Mouse (Mus musculus) G1E (cell line): ENCODE results near the gene Gpr160. TPM values are rescaled to one million over a fixed set of nuclear protein-coding genes. Genes with fewer than 3 reads are reported as not detected.

Experiments
- ATAC-seq: 2 replicates; pipeline ENCODE4 v1.8.0; 2016; ENCODE audit warnings: mild to moderate bottlenecking; ENCODE audit not compliant: insufficient number of reproducible peaks, poor library complexity, low FRiP score, severe bottlenecking; ENCODE audit errors: extremely low read depth
- DNase-seq: peaks from one replicate; pipeline ENCODE4 v3.0.0; 2012; ENCODE audit warnings: low spot score
- H3K27me3 ChIP-seq: 2 replicates; pipeline ENCODE4 v1.6.1; 2012; ENCODE audit warnings: mild to moderate bottlenecking, low read length, inconsistent platforms; ENCODE audit not compliant: insufficient read depth
- H3K36me3 ChIP-seq: replicated peaks from 2 replicates; pipeline ENCODE3; 2012; ENCODE audit warnings: mild to moderate bottlenecking, inconsistent platforms
- H3K4me1 ChIP-seq: 2 replicates; pipeline ENCODE4 v1.6.1; 2012; ENCODE audit warnings: low read depth, low read length, inconsistent platforms, mixed read lengths; ENCODE audit not compliant: insufficient read depth
- H3K4me3 ChIP-seq: 2 replicates; pipeline ENCODE4 v1.5.1; 2012; ENCODE audit warnings: low read depth, mild to moderate bottlenecking, inconsistent platforms, low read length, moderate library complexity, mixed read lengths
- H3K9me3 ChIP-seq: replicated peaks from 2 replicates; pipeline ENCODE4 v1.6.1; 2012; ENCODE audit warnings: inconsistent platforms
- CTCF ChIP-seq: IDR thresholded peaks from 2 replicates; pipeline ENCODE4 v1.5.1; 2012; ENCODE audit warnings: low read depth, low read length, inconsistent platforms, mixed read lengths
- GATA1 ChIP-seq: IDR thresholded peaks from 2 replicates; pipeline ENCODE4 v1.6.1; 2012; ENCODE audit warnings: borderline replicate concordance, low read length, inconsistent platforms, mixed read lengths
- GATA2 ChIP-seq: IDR thresholded peaks from 2 replicates; pipeline ENCODE4 v1.6.1; 2012; ENCODE audit warnings: low read depth, low read length, inconsistent platforms, borderline replicate concordance
- POLR2AphosphoS5 ChIP-seq: IDR thresholded peaks from 2 replicates; pipeline ENCODE4 v1.6.1; 2012; ENCODE audit warnings: low read depth, low read length, inconsistent platforms; ENCODE audit not compliant: insufficient replicate concordance
- TAL1 ChIP-seq: conservative IDR thresholded peaks from 2 replicates; pipeline ENCODE4 v1.6.1; 2012; ENCODE audit warnings: low read depth, low read length, inconsistent platforms, mixed read lengths
- polyA plus RNA-seq: library from polyadenylated mRNA; stranded (reverse); fragments of >175 nt; gene quantifications from 2 replicates; pipeline ENCODE4 v1.2.3, GENCODE M21; 2012
- total RNA-seq, 2 experiments: library from RNA; stranded (forward) in 1 of 2; stranded (reverse) in 1 of 2; fragments of 200-1000 nt in 1 of 2; fragments of >200 nt in 1 of 2; fragmentation: Nextera tagmentation in 1 of 2; gene quantifications; 2 replicates each; pipeline ENCODE4 v1.2.3; 2014 to 2017

The Gpr160 gene
- total RNA-seq (2014; fragmentation: Nextera tagmentation) (not detected in 2 replicates), total RNA-seq (2017) (0.12 and 0.33 TPM in 2 replicates), polyA plus RNA-seq (not detected in 2 replicates)

DNA sequence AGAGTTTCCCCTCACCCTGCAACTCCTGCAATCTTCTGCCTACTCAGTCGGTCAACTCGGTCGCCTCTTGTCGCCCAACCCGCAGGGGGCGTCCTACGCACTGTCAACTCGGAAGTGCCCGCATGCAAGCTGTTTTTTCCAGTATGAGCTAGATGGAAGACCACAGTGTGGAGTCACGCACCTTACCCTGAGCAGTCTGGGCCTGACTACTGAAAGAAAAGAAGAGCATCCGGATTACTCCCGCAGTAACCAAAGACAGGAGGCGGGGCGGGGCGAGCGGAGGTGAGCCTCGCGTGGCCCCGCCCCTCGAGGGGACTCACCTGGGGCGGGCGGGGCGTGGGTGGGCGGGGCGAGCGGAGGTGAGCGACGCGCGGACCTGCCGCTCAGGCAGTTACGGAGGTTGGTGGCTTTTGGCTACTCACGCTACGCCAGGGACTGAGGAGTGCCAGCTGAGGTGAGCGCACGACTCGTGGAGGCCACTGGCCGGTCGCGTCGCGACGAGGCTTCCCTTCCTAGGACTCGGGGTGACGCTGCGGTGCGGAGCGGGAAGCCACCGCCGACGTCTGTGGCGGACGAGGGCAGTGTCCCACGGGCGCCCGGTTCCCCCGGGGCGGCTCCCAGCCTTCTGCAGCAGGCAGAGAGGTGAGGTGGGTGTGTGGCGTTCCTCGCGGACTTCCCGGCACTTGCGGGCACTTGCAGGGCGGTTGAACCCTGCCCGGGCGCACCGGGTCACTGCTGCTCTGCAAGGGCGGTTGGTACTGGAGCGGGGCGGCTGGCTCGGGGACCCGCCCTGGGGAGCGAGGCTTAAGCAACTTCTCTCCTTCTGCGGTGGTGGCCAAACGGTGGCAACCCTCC, at the start of gene Gpr160:
Gene Gpr160, plus strand, starts transcription at position 347 of the 855 bp plus-strand sequence.
- ATAC-seq = no peak
- Histone ChIP-seq H3K4me1 (peaks cover 10% of the 10 kb centered on the region), H3K4me3 (peak within 1 kb of the TSS; percentile 70), H3K36me3 (no peaks in the 10 kb centered on the region), H3K27me3 (peaks cover 26% of the 10 kb centered on the region), H3K9me3 (no peaks in the 10 kb centered on the region)
- TF ChIP-seq GATA2 (no peak), CTCF (0 out of 2 replicates have a peak, but pooled peaks have one; percentile 11)
- DNase-seq = peak; percentile 25

DNA sequence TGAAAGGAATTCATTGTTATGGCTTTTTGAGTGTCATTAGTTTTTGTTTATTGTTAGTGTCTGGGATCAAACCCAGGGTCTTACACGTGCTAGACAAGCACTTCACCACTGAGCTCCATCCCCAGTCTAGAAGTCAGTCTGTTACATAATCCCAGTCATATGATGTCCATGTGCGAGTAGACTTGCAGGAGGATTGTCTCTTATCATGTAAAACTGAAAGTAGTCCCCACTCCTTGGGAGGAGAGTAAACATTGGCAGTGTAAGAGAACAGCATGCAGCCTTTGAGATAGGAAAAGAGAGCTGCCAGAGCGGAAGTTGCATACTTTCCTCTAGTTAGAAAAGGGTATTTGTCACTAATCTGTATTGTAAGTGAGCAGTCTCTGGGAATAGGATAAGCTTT, 42.9 kb upstream of the Gpr160 start:
- Histone ChIP-seq H3K36me3 (peaks cover 66% of the 10 kb centered on the region), H3K4me3 (no peak overlapping the region), H3K9me3 (no peaks in the 10 kb centered on the region), H3K27me3 (no peaks in the 10 kb centered on the region), H3K4me1 (no peaks in the 10 kb centered on the region)
- ATAC-seq (no peak), DNase-seq (no peak)
- TF ChIP-seq GATA2 (no peak), CTCF (no peak), TAL1 (no peak), POLR2AphosphoS5 (no peak), GATA1 (no peak)

DNA sequence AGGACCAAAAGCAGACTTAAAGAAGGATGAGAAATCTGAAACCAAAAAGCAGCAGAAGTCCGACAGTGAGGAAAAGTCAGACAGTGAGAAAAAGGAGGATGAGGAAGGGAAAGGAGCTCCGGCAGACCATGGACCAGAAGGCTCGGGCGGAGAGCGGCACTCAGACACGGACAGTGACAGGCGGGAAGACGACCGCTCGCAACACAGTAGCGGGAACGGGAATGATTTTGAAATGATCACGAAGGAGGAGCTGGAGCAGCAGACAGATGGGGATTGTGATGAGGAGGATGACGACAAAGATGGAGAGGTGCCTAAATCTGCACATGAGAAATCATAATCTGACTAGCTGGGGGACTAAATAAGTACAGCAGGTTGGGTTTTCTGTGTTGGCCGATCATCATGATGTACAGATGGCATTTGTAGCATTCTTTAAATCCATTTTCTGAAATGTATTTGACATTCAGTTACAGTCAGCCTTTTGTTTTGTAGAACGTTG, 37.1 kb upstream of the Gpr160 start:
- DNase-seq (no peak), ATAC-seq (no peak)
- Histone ChIP-seq H3K4me1 (no peaks in the 10 kb centered on the region), H3K27me3 (no peaks in the 10 kb centered on the region), H3K36me3 (peaks cover 58% of the 10 kb centered on the region), H3K4me3 (no peak overlapping the region), H3K9me3 (no peaks in the 10 kb centered on the region)
- TF ChIP-seq GATA2 (no peak), TAL1 (no peak)

DNA sequence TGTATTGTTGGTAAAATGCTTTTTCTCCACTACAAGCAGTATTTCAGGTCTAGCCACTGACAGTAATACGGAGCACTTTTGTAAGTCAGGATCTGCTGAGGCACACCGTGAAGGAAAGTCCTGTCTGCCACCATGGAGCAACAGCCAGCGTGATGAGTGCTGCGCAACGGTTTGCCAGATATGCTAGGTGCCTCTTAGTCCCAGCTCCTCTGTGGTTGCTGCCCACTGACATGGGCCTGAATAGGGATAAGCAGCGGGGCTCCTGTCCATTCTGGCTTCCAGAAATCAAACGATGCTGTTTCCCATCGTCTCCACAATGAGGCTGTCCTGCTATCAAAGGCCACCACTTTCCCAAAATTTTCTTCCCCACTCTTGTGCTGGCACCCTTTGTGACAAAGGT, 33.6 kb upstream of the Gpr160 start:
- Histone ChIP-seq H3K27me3 (no peaks in the 10 kb centered on the region), H3K9me3 (no peaks in the 10 kb centered on the region), H3K36me3 (peaks cover 37% of the 10 kb centered on the region), H3K4me1 (no peaks in the 10 kb centered on the region), H3K4me3 (no peak overlapping the region)
- no peak for DNase-seq
- ATAC-seq = no peak
- TF ChIP-seq TAL1 = no peak
- no peak for TF ChIP-seq GATA2
- TF ChIP-seq GATA1 = no peak
- no peak for TF ChIP-seq CTCF
- TF ChIP-seq POLR2AphosphoS5 = no peak

DNA sequence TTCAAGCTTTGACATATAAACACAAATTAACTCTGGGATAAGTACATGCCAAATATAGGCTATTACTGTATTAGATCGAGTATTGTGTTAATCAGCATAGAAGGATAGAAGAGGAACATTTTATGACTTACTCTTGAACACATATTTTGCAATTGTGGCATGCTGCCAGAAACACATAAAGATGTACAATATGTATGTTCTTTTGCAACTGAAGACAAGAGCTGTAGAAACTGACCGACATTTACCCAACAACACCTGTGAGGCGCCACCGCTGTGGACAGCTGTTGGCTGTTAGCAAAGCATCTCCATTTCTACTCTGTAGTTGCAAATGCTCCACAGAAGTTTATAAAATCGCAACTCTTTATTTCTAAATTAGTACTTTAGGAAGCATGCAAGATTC, 29.7 kb upstream of the Gpr160 start:
- Histone ChIP-seq H3K4me3 (no peak overlapping the region), H3K4me1 (no peaks in the 10 kb centered on the region), H3K27me3 (peaks cover 16% of the 10 kb centered on the region; the same call in 1 of the 2 replicates), H3K9me3 (no peaks in the 10 kb centered on the region), H3K36me3 (peaks cover 8% of the 10 kb centered on the region)
- no peak for TF ChIP-seq POLR2AphosphoS5
- TF ChIP-seq GATA1 = no peak
- no peak for TF ChIP-seq CTCF
- no peak for TF ChIP-seq GATA2
- DNase-seq (no peak), ATAC-seq (no peak)

DNA sequence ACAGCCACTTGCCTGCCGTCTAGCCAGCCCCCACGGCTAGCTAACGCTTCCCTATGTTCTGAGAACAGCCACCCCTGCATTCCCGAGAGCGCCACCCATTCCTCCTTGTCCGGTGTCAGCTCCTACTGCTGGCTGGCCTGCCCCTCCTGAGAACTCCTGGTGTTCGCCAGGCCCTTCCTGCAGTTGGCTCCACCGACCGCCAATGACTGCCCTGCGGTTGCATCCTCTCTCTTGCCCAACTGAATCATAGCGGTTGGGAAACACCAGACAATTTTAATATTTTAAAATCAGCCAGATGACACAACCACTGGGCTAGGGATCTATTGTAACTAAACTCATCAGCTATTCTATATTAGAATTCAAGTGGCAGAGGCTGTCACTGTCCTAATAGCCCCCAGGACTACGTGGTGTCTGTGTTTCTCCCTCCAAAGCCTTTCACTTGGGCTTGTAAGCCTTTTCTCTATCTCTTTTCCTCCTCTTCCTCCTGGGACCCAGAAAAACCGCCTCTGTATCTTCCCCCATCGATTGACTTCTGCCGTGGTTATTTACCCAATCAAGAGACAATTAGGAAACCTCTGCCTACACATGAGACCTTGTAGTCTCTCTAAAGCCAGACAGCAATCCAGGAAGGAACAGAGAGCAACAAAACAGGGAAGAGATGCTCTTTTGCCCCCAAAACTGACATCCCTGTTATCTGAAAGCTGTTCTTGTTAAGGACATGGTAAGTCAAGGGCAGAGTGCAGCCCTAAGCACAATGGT, 23.7 kb upstream of the Gpr160 start:
- H3K4me3 ChIP-seq = no peak overlapping the region
- H3K9me3 ChIP-seq = no peaks in the 10 kb centered on the region
- no peaks in the 10 kb centered on the region for H3K36me3 ChIP-seq
- no peak for ATAC-seq
- H3K27me3 ChIP-seq = peaks cover 32% of the 10 kb centered on the region
- DNase-seq = no peak
- H3K4me1 ChIP-seq = no peaks in the 10 kb centered on the region
- TF ChIP-seq CTCF (no peak), POLR2AphosphoS5 (no peak), TAL1 (no peak), GATA1 (no peak), GATA2 (no peak)
